Mouse (Mus musculus) testis, postnatal 14 days (tissue): ENCODE measurements at regions not wholly inside any gene's neighbourhood (a gene's known extent, or its start where the extent isn't known, plus 50 kb on each side); places are given as distances from the start of the nearest gene placed in this dataset.

Experiments
- DNase-seq: peaks from one replicate; pipeline ENCODE4 v3.0.0; 2021; ENCODE audit warnings: low spot score

DNA sequence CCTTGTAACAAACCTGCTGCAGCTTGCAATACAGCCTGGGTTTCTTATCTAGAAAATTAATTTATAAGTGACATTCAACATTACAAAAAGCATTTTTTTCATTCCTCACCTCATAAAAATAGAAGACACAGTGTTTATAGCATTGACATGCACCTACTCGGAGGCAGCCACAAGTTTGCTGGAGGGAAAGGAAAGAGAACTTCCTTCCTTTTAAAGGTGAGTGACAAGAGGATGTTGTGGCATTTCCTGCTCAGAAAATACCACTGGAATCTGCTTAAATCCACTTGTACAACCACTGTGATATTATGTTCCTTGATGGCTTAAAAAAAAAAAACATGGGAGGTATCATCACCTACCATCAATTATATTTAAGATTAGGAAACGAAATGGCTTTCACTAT is 1222.2 kb upstream of the Flrt2 start:
- DNase-seq: no peak

- no peak for DNase-seq
Measured at GRCm38 (mm10) chr12:94470981-94471380, 1221.0 kb upstream of the Flrt2 start.

DNA sequence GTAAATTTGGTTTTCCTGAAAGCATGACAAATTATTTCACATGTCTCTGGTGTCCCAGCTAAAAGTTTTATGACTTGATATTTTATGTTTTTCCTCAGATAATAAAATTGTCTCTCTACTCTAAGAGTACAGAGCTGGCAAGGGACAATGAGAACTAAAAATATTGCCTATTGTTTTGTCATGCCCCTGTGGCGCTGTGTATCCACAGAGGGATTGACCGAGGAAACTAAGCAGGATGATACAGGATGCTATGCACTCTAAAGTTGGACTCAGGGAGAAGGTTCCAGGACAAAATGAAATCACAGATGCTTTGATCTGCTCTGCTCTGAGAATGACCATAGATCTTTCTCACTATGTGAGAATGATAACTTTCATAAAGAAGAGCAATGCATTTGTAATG is 1203.3 kb upstream of the Flrt2 start:
- DNase-seq: no peak

GRCm38 (mm10) chr12:94508099-94508498 is 1183.9 kb upstream of the Flrt2 start:
- DNase-seq: no peak

- no peak for DNase-seq
Measured at GRCm38 (mm10) chr12:94509855-94510254, 1182.2 kb upstream of the Flrt2 start.

DNA sequence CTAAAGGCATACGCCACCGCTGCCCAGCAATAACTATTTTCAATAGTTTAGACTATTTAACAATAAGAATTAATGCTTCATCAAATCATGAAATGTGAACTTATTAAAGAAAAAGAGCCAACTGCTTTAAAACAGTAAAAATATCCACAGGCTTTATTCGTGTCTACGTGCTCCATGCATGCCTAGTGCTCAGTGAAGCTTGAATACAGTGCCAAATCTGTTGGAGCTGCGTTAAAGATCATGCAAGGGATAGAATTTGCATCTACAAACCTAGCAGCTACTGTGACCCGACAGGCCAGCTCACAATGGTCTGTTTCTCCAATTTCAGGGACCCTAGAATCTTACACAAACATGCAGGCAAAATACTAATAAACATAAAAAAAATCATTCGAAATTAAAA is 1147.3 kb upstream of the Flrt2 start:
- no peak for DNase-seq

GRCm38 (mm10) chr12:94560374-94561194 is 1131.4 kb upstream of the Flrt2 start:
- DNase-seq: no peak

DNA sequence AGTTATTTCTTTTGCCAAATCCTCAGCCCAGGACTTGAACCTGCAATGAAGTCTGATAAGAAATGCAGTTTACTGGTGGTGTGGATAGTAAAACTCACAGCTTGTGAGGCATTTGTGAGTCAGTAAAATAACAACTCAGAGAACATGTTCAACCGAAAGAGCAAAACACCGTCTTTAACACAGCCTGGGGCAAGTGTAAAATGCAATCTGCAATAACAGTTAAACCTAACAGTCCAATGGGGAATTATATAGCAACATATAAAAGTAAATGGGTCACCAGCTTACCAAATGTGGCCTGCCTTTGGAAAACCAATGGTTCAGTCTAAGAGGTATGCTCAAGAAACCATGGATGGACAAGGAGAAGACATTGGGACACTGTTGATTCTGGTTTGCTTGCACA is 1117.0 kb upstream of the Flrt2 start:
- DNase-seq: no peak

- DNase-seq: no peak
Measured at GRCm38 (mm10) chr12:94580345-94580744, 1111.7 kb upstream of the Flrt2 start.

DNA sequence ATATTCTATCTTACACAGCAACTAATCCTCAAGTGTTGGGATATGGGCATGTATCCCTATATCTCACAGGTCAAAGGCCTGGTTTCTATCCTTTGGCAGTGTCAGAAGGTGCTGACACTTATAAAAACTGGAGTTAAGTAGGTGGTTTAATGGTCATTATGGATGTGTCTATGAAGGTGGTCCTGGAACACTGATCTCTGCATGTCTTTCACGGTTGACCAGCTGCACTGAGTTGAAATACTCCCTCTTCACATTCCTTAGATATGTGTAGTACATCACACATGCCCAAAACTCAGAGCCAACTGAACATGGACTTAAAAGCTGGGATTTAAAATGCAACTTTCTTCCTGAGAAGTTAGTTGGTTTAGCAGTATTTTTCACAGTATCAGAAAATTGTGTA is 1107.7 kb upstream of the Flrt2 start:
- DNase-seq: no peak

DNA sequence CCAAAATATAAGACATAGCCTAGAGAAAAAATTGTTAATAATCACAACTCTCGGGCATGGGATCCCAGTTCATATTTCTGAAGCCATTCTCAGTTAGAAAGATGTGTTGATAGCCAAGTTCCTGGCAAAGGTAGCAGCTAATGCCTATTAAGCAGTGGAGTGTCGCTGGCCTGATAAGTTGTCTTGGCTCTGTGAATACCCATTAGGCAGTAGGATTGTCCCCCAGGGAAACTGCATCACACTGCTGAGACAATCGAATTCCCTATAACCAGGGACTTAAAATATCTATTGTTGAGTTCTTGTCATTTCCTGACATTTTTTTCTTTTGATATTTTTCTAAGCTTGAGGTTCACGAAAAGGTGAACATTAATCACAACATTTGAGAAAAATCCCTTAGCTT is 1105.0 kb upstream of the Flrt2 start:
- no peak for DNase-seq

DNA sequence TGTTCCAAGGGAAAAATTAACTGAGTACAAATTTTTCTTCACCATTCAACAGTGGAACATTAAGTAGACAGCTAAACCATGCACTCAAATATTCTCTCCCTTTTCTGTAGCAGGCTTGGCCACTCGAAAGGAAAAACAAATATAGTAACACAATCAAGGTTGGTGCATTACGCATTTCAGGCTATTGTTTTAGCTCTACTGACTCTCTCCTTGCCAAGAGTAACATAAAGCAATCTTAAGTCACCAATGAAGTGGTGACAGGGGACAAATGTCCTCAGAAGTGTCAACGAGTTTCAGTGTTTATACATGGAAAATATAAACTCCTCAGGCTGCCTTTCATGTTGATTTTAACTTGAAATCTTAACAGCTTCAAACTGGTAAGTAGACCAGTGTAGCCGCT is 1103.4 kb upstream of the Flrt2 start:
- DNase-seq: no peak

DNA sequence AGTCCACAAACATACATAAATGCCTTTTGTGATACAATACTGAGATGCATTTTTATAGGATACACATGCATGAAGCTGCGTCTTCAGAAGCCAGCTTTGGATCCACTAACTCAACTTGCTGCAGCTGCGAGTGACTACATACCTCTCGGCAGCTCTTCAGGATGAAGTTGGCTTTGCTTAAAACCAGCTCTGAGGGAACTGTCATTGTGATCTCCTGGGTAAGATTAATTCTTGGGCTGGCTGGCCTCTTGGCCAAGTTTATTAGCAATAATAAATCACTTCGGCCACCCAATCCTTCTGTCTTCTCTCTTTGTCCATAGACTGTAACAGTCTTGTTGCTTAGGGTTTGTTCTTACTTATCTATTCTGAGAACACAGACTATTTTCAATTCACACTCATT is 1103.0 kb upstream of the Flrt2 start:
- DNase-seq: no peak

GRCm38 (mm10) chr12:94605566-94605965 is 1086.5 kb upstream of the Flrt2 start:
- DNase-seq: no peak

DNA sequence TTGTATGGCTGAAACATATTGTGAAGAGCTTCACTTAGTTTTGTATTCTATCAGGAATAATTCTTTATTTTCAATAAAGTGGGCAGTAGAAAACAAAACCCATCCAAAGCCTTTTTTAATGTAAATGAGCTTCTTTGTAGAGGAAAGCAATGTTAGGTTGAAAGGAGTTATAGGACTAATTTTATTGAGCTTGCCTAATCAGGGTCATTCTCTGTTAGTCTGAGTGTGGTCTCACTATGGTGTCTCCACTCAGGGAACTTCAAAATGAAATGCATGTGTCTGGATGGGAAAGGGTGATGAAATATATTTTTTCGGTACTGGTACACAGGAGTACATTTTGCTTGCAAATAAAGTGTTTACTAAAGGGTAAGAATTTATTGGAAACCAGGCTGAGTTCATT is 1055.5 kb upstream of the Flrt2 start:
- DNase-seq: no peak

DNA sequence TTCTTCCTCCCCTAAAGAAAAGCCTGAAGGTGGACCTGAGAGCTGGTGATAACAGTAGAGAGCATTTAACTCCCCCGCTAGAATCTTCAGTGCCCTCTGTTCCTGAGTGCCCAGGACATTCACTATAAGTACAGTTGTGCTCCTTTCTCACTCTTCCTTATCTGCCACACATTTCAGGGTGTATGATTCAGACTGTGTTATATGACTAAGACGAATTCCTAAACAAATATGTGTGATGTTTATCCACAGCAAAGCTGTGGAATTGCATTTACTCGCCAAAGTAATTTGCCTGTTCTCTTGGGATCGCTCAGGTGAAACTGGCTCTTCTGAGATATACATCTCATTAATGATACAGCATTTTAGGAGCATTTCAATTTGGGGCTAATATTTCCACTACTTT is 1051.9 kb upstream of the Flrt2 start:
- DNase-seq: no peak

- no peak for DNase-seq
Measured at GRCm38 (mm10) chr12:94645302-94645701, 1046.7 kb upstream of the Flrt2 start.

- DNase-seq: no peak
Measured at GRCm38 (mm10) chr12:94670035-94670434, 1022.0 kb upstream of the Flrt2 start.

DNA sequence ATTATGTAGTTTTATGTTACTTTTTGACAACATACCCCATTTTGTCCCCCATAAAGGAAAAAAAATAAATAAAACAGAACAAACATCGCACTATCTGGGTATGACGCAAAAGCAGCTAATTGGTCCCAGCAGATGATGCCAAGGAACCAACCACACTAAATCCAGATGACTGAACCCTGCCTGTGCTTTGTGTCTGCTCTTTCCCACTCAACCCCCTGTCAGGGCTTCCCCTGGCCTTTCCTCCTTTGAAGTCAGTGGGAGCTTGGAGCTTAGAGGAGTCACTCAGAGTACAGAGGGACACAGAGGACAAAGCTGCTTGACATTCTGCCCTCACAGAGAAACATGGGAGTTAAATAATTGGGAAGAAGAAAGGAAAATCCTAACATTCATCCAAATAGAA is 1017.1 kb upstream of the Flrt2 start:
- no peak for DNase-seq

DNA sequence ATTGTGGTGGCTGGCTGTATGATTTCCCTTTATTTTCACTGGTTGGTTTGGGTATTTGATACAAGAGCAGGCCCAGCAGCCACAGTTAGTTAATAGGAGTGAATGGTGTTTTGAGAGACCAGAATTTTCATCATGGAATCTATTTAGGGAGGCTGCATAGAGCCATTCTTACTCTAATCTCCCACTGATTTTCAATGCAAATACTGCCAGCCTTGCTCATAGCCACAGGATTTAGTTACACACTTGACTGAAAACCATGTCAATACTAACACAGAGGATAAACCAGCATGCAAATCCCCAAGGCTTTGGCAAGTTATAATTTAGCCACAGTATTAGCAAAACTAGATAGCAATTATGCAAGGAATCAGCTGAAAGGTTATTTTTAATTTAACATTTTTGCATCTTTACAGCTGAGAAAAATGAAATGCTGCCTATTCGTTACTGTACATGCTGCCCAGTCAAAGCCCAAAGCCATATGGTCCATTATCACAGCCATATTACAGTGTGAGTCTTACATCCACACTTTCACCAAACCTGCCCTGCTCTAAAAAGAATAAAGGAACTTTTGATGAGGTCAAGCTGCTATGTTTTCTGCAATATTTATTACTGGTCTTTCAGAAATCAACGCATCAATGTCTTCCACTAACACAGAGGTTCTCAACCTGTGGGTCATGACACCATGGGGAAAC is 1000.5 kb upstream of the Flrt2 start:
- DNase-seq: no peak

DNA sequence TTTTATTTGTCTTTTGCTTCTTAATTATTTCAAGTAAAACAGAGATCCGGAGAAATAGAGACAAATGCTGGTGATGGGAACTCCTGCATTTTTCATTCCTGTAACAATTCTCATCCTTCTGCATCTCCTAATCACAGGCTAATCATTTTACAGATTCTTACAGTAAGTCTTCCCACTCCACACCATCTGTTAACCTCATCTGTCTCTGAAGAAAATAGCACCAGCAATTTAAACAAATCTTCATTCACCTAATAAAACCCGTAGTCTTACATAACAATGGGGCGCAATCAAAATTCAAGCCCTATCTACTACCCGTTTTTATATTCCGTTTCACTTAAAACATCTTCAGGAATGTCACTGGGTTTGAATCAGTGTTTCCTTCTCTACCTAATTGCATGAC is 960.6 kb upstream of the Flrt2 start:
- DNase-seq: no peak

GRCm38 (mm10) chr12:94733179-94733578 is 958.8 kb upstream of the Flrt2 start:
- no peak for DNase-seq

GRCm38 (mm10) chr12:94737263-94737662 is 954.8 kb upstream of the Flrt2 start:
- no peak for DNase-seq
